Mouse (Mus musculus) thymus, adult 2 months (tissue): ENCODE data around the gene Adam8. TPM values are rescaled to one million over a fixed set of nuclear protein-coding genes. Genes with fewer than 3 reads are reported as not detected.

Experiments used
- DNase-seq: peaks from one replicate; pipeline ENCODE4 v3.0.0; 2021
- H3K27ac ChIP-seq: fragments of 200-500 bp; 2 replicates; pipeline ENCODE4 v1.5.1; 2012; ENCODE audit warnings: low read length, control low read depth; ENCODE audit not compliant: control insufficient read depth, insufficient read depth
- H3K27me3 ChIP-seq: fragments of 200-500 bp; 2 replicates; pipeline ENCODE4 v1.6.1; 2012; ENCODE audit warnings: mild to moderate bottlenecking, low read length, moderate library complexity, mixed read lengths; ENCODE audit not compliant: control insufficient read depth, insufficient read depth
- H3K36me3 ChIP-seq: fragments of 200-500 bp; 2 replicates; pipeline ENCODE4 v1.6.1; 2012; ENCODE audit warnings: mild to moderate bottlenecking, low read length, moderate library complexity; ENCODE audit not compliant: control insufficient read depth, insufficient read depth
- H3K4me1 ChIP-seq: fragments of 200-500 bp; replicated peaks from 2 replicates; pipeline ENCODE4 v1.6.1; 2012; ENCODE audit warnings: low read length; ENCODE audit not compliant: control insufficient read depth, insufficient read depth
- H3K4me3 ChIP-seq: fragments of 200-500 bp; 2 replicates; pipeline ENCODE4 v1.5.1; 2012; ENCODE audit warnings: mild to moderate bottlenecking, low read length, control low read depth, moderate library complexity; ENCODE audit not compliant: control insufficient read depth, insufficient read depth
- CTCF ChIP-seq: fragments of 200-500 bp; IDR thresholded peaks from 2 replicates; pipeline ENCODE4 v1.5.1; 2012; ENCODE audit warnings: mild to moderate bottlenecking, control low read depth, low read length, moderate library complexity, borderline replicate concordance; ENCODE audit not compliant: control insufficient read depth, poor library complexity, insufficient read depth; ENCODE audit errors: extremely low read depth
- POLR2A ChIP-seq: fragments of 200-500 bp; IDR thresholded peaks from 2 replicates; pipeline ENCODE4 v1.6.1; 2012; ENCODE audit warnings: mild to moderate bottlenecking, low read length, control low read depth, moderate library complexity; ENCODE audit not compliant: control insufficient read depth, poor library complexity, insufficient read depth; ENCODE audit errors: extremely low read depth
- WGBS: fragments of 180-500 bp; shearing (Covaris S2); methylation state at CpG from one replicate; pipeline ENCODE4 v1.1.7; 2018; 5-methylcytosine and 5-hydroxymethylcytosine counted together
- polyA plus RNA-seq: library from polyadenylated mRNA; depleted of rRNA; stranded (reverse); fragments of >200 nt; gene quantifications from 2 replicates; pipeline ENCODE4 v1.2.3, GENCODE M21; 2012; rRNA removed

Gene Adam8
- polyA plus RNA-seq, 1 experiment = 37.6 TPM

DNA sequence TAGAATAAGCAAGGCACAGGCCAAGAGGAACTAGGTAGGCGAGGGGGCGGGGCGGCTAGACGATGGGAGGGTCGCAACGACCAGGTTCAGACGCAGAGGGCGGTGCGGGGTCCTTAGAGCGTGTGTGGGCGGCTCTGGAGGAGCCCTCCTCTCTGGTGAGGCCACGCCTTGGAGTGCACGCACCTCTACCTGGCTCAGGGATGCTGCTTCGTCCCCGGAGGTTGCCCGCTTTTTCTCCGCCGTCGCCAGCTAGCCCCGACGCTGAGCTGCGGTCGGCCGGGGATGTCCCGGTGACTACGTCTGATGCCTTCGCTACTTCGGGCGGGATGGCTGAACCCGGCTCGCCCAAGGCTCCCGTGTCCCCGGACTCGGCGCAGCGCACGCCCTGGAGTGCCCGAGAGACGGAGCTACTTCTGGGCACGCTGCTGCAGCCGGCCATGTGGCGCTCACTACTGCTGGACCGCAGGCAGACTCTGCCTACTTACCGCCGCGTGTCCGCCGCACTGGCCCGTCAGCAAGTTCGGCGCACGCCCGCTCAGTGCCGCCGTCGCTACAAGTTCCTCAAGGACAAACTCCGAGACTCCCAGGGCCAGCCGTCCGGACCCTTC lies 48.6 kb downstream of the Adam8 start, which contains the start of gene Utf1:
TSS of gene Utf1 (plus strand) at position 116 of the 608 bp plus-strand sequence.
- Histone ChIP-seq H3K4me3 (no peak within 1 kb of the TSS; the same call in 1 of the 2 replicates), H3K27me3 (peaks cover 20% of the 10 kb centered on the region), H3K4me1 (no peaks in the 10 kb centered on the region; the same call in 1 of the 2 replicates), H3K27ac (no peak within 1 kb of the TSS), H3K36me3 (no peaks in the 10 kb centered on the region)
- TF ChIP-seq POLR2A (no peak), CTCF (no peak)
- DNase-seq = no peak
- 2% methylated on average over 59 of the region's 59 CpGs for WGBS

DNA sequence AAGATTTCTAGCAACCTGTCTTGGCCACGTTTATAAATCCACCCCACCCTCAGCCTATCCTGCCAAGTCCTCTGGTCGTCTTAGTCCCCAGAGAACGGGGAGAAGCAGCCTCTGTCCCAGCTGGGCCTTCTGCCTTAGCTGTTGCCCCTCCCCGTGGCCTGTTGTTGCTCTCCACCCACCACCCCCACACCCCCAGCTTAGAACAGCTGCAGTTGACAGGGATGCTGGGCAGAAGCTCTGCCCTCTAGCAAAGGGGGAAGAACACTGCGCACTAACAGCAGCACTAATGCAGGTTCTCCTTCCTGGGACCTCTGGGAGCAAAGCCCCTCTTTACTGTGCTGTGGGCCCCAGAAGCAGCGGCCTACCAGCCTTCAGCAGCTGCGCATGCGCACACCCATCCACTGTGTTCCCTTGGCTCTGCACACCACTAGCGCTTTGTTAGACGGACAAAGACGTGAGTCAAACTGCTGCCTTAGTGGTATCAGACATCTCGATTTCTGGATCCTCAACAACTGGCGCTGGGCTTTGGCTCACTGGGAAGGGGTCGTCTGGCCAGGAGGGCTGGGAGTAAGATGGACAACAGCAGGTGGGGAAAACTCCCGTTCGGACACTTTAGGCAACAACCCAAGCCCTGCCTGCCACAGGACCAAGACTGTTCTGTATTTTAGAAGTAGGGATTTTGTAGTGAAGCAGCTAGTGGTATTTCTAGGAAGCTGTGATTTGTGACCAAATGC lies 51.7 kb downstream of the Adam8 start:
- TF ChIP-seq CTCF = no peak
- TF ChIP-seq POLR2A = no peak
- no peak for DNase-seq
- Histone ChIP-seq H3K27me3 (peaks cover 20% of the 10 kb centered on the region), H3K27ac (no peak overlapping the region), H3K36me3 (no peaks in the 10 kb centered on the region), H3K4me3 (no peak overlapping the region), H3K4me1 (no peaks in the 10 kb centered on the region; the same call in 1 of the 2 replicates)
- 74% methylated on average over 16 of the region's 16 CpGs for WGBS

DNA sequence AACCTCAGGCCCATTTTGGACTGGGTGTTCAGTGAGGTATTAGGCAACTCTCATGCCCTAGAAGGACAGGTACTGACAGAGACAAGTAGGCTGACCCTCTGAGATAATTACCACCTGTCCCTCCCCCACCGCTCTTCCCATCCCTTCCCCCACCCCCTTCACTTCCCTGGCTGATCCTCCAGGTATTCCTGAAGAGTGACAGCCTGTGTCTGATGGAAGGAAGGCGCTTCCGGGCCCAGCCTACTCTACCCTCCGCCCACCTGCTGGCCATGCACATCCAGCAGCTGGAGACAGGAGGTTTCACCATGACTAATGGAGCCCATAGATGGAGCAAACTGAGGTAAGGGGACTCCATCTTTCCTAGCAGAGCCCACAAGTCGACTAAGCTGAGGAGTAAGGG lies 54.6 kb downstream of the Adam8 start:
- no peaks in the 10 kb centered on the region for H3K4me1 ChIP-seq
- 81% methylated on average over 5 of the region's 5 CpGs for WGBS
- H3K36me3 ChIP-seq = no peaks in the 10 kb centered on the region
- no peak overlapping the region for H3K4me3 ChIP-seq
- H3K27ac ChIP-seq = no peak overlapping the region
- no peak for TF ChIP-seq CTCF
- no peak for TF ChIP-seq POLR2A
- peaks cover 6% of the 10 kb centered on the region; the same call in 1 of the 2 replicates for H3K27me3 ChIP-seq
- DNase-seq = no peak

DNA sequence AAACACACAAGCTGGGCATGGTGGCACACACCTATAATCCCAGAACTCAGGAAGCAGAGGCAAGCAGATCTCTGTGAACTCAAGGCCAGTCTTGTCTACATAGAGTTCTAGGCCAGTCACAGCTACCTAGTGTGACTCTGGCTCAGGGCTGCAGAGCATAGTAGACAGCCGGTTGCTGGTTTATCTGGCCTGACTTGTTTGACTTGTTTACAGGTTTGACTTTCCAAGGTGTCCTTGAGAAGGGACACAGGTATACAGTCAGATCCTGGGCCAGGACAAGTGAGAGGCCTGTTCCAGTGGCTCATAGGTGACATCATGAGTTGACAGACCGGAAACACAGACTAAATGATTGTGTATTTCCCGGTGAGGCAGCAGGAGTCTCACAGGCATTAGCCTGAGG lies 55.2 kb downstream of the Adam8 start:
- 76% methylated on average over 3 of the region's 3 CpGs for WGBS
- no peaks in the 10 kb centered on the region for H3K4me1 ChIP-seq
- H3K27me3 ChIP-seq = 0 out of 2 replicates have a peak, but pooled peaks cover 4% of the 10 kb centered on the region
- no peak overlapping the region for H3K4me3 ChIP-seq
- no peaks in the 10 kb centered on the region for H3K36me3 ChIP-seq
- TF ChIP-seq CTCF (no peak), POLR2A (no peak)
- no peak overlapping the region for H3K27ac ChIP-seq
- DNase-seq = no peak

DNA sequence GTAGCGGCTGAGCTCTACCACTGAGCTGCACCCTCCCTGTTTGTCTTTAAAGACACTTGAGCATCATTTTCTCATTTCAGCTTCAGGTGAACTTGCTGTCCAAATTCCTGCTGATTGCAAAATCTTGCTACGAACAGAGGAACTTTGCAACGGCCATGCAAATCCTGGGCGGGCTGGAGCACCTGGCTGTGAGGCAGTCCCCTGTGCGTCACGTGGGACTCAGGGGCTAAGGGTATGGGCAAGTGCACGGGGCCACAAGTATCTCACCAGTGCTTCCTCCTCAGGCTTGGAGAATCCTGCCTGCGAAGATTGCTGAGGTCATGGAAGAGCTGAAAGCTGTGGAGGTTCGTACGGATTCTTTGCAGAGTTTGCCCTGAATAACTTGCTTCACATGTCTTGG lies 55.7 kb downstream of the Adam8 start:
- Histone ChIP-seq H3K27ac (no peak overlapping the region), H3K4me3 (no peak overlapping the region), H3K36me3 (no peaks in the 10 kb centered on the region), H3K27me3 (no peaks in the 10 kb centered on the region), H3K4me1 (no peaks in the 10 kb centered on the region)
- TF ChIP-seq POLR2A (no peak), CTCF (no peak)
- 83% methylated on average over 10 of the region's 10 CpGs for WGBS
- DNase-seq = no peak

DNA sequence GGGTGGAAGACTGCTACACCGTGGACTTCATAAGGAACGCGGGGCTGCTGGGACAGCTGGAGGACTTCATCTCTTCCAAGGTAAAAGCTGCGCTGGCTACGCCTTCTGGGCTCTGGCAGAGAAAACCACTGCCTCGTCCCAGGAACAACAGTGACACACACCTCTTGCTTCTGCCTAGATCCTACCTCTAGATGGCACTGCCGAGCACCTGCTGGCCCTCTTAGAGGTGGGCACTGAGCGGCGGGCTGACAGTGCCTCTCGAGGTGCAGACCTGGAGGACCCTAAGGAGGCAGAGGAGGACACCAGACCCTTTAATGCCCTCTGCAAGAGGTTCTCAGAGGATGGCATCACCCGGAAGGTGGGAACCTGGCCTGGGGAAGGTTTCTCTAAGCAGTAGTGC lies 61.6 kb downstream of the Adam8 start:
- Histone ChIP-seq H3K4me3 (no peak overlapping the region), H3K36me3 (no peaks in the 10 kb centered on the region), H3K27ac (no peak overlapping the region), H3K4me1 (no peaks in the 10 kb centered on the region), H3K27me3 (no peaks in the 10 kb centered on the region)
- TF ChIP-seq POLR2A (no peak), CTCF (peak; percentile 62; the same call in 1 of the 2 replicates)
- WGBS = 29% methylated on average over 11 of the region's 11 CpGs
- peak; percentile 55 for DNase-seq

Other genes with a start within 250 kb of the Adam8 start
- gene Adgra1, start 158.4 kb downstream of the Adam8 start, polyA plus RNA-seq = 0.08 and 0.10 TPM in 2 replicates
- 3.6 and 4.8 TPM in 2 replicates for gene Kndc1, start 97.9 kb downstream of the Adam8 start, polyA plus RNA-seq
- 13.8 and 14.2 TPM in 2 replicates for gene Utf1, start 48.8 kb downstream of the Adam8 start, polyA plus RNA-seq
- 0.73 and 0.84 TPM in 2 replicates for gene 6430531B16Rik, start 13.8 kb downstream of the Adam8 start, polyA plus RNA-seq
- gene Zfp511, start 43.8 kb upstream of the Adam8 start, polyA plus RNA-seq = 123 and 143 TPM in 2 replicates
- gene Tubgcp2, start 44.1 kb upstream of the Adam8 start, polyA plus RNA-seq = 39.7 and 40.6 TPM in 2 replicates
- 1.4 TPM in 2 replicates for gene Msx3, start 56.5 kb upstream of the Adam8 start, polyA plus RNA-seq
- 0.14 and 0.44 TPM in 2 replicates for gene Caly, start 90.0 kb upstream of the Adam8 start, polyA plus RNA-seq
- gene Prap1, start 100.8 kb upstream of the Adam8 start, polyA plus RNA-seq = 2.4 and 5.2 TPM in 2 replicates
- gene Fuom, start 109.9 kb upstream of the Adam8 start, polyA plus RNA-seq = 28.1 and 34.8 TPM in 2 replicates
- 15.3 and 18.0 TPM in 2 replicates for gene Paox, start 123.2 kb upstream of the Adam8 start, polyA plus RNA-seq
- 60.9 and 65.6 TPM in 2 replicates for gene Echs1, start 123.9 kb upstream of the Adam8 start, polyA plus RNA-seq
- 36.0 and 39.0 TPM in 2 replicates for gene Mtg1, start 145.0 kb upstream of the Adam8 start, polyA plus RNA-seq
- gene Sprn, start 162.3 kb upstream of the Adam8 start, polyA plus RNA-seq = 0.18 and 0.31 TPM in 2 replicates
- not detected in 2 replicates for gene Olfr522, start 172.2 kb upstream of the Adam8 start, polyA plus RNA-seq
- gene Olfr523, start 180.7 kb upstream of the Adam8 start, polyA plus RNA-seq = 0.41 and 1.0 TPM in 2 replicates
- 2.3 and 2.6 TPM in 2 replicates for gene Olfr524, start 213.4 kb upstream of the Adam8 start, polyA plus RNA-seq
- 6.0 and 6.1 TPM in 2 replicates for gene Cd163l1, start 225.7 kb upstream of the Adam8 start, polyA plus RNA-seq